Mouse (Mus musculus) C2C12 (cell line): Measurements from ENCODE around the gene Mt2.

Experiments
- CTCF ChIP-seq: IDR thresholded peaks from one replicate; pipeline ENCODE4 v1.5.1; 2011; ENCODE audit not compliant: control insufficient read depth, insufficient read depth, insufficient read length
- MYOD1 ChIP-seq: IDR thresholded peaks from one replicate; pipeline ENCODE4 v1.6.1; 2011; ENCODE audit warnings: low read depth; ENCODE audit not compliant: control insufficient read depth, insufficient read length
- USF1 ChIP-seq: IDR thresholded peaks from one replicate; pipeline ENCODE4 v1.6.1; 2011; ENCODE audit warnings: low read depth, mild to moderate bottlenecking, control low read depth, moderate library complexity

DNA sequence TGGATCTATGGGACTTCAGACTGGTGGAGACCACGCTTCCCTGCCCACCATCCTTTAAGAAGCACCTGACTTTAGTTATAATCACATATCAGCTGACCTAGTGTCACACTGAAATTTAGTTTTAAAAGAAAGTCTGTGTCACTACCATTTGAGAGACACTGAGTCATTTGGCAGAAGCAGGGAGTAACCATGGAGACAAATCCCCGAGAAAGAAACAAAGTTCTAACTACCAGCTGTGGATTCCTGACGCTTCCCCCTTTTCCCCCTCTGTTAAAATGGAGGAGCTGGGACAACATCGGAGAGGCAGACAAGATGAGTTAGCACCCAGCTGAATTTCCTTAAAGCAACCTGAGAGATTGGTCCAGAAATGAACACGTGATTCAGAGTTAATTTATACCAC lies 24.2 kb upstream of the Mt2 start:
- no peak for TF ChIP-seq CTCF
- TF ChIP-seq USF1 = no peak
- no peak for TF ChIP-seq MYOD1
